Mouse (Mus musculus): Measurements from ENCODE around the gene 1810010H24Rik. TPM values are rescaled to one million over a fixed set of nuclear protein-coding genes. Genes with fewer than 3 reads are reported as not detected.

The 1810010H24Rik gene
- total RNA-seq, 2 experiments from 2014 or later: 0.86 to 1.3 TPM

DNA sequence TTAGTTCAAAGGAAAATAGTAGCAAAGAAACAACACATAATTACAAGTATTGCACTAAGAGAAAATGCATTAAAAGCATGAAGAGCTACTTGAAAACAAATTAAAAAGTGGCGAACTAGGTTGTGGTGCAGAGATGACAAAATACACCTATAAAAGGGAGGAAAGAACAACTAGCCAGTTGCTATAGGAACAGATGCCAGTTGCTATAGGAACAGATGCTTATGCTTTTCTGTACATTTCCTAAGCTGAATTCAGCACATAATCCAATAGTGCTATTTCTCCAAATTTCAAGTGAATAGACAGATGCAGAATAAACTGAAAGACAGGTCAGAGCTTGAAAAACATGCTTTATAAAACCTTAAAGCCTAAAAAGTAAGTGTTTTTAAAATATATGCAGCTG lies 39.1 kb downstream of the 1810010H24Rik start:
- no peak for TF ChIP-seq CTCF (IDR thresholded peaks at IDR 0.05)
- no peak overlapping the region for H3K27ac ChIP-seq
- intact Hi-C loops (cut with DNase I): no loop called here
- DNase-seq: no peak
- no peak overlapping the region for H3K4me3 ChIP-seq

DNA sequence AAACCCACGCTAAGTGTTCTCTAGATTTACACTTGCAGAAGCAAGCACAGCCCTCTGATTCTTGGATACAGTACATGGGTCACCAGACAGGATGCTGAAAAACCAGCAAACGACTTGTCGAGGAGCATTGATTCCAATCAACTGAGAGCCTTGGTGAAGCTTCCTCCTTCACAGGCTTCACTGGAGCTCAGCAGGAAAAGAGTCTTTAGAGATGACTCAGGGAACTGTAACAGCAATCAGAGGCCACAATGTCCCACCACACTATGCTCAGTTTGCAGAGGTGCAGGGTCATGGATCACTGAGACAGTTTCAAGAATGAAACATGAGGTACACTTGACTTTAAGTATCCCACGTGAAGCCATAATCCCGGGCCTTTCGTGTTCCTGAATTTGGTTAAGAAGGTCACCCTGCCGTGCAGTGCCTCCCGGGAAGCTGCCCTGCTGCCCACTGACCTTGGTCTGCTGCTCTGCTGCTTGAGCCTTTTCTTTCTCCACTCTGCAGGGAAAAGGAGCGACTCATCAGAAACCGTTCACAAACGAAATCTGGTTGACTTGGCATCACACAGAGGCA lies 39.8 kb downstream of the 1810010H24Rik start:
- no peak for TF ChIP-seq CTCF (IDR thresholded peaks at IDR 0.05)
- H3K27ac ChIP-seq: no peak overlapping the region
- intact Hi-C loops (cut with DNase I): no loop called here
- DNase-seq: no peak
- H3K4me3 ChIP-seq: no peak overlapping the region

Other genes starting within 250 kb of the 1810010H24Rik start
- 1 to 10 TPM; 2.4 to 3.3 TPM for gene Polg2, start 246.1 kb upstream of the 1810010H24Rik start, total RNA-seq (2021)
- 100 to 1,000 TPM; 261 to 265 TPM for gene Ddx5, start 236.5 kb upstream of the 1810010H24Rik start, total RNA-seq (2021)
- gene Cep95, start 236.4 kb upstream of the 1810010H24Rik start, total RNA-seq (2021): 1 to 10 TPM; 3.7 to 5.6 TPM
- 10 to 100 TPM; 26.5 to 32.2 TPM for gene Smurf2, start 105.0 kb upstream of the 1810010H24Rik start, total RNA-seq (2021)
- 10 to 100 TPM; 13.2 to 16.2 TPM for gene Kpna2, start 26.1 kb upstream of the 1810010H24Rik start, total RNA-seq (2021)
- 10 to 100 TPM; 22.4 to 24.2 TPM for gene Bptf, start 106.4 kb downstream of the 1810010H24Rik start, total RNA-seq (2021)
- 10 to 100 TPM; 13.6 to 15.4 TPM for gene Nol11, start 163.7 kb downstream of the 1810010H24Rik start, total RNA-seq (2021)

Data from gastrocnemius, adult 2 months (tissue).